Mouse (Mus musculus) thymus, adult 2 months (tissue): ENCODE results near the gene BC035044. TPM values are rescaled to one million over a fixed set of nuclear protein-coding genes. Genes with fewer than 3 reads are reported as not detected.
"Not testable (repeated sequence)": the region's sequence is repeated elsewhere in the genome, so short reads cannot be mapped to it uniquely, and the experiment has no call there.

ENCODE experiments used
- DNase-seq: peaks from one replicate; pipeline ENCODE4 v3.0.0; 2021
- H3K27ac ChIP-seq: fragments of 200-500 bp; 2 replicates; pipeline ENCODE4 v1.5.1; 2012; ENCODE audit warnings: low read length, control low read depth; ENCODE audit not compliant: control insufficient read depth, insufficient read depth
- H3K27me3 ChIP-seq: fragments of 200-500 bp; 2 replicates; pipeline ENCODE4 v1.6.1; 2012; ENCODE audit warnings: mild to moderate bottlenecking, low read length, moderate library complexity, mixed read lengths; ENCODE audit not compliant: control insufficient read depth, insufficient read depth
- H3K36me3 ChIP-seq: fragments of 200-500 bp; 2 replicates; pipeline ENCODE4 v1.6.1; 2012; ENCODE audit warnings: mild to moderate bottlenecking, low read length, moderate library complexity; ENCODE audit not compliant: control insufficient read depth, insufficient read depth
- H3K4me1 ChIP-seq: fragments of 200-500 bp; replicated peaks from 2 replicates; pipeline ENCODE4 v1.6.1; 2012; ENCODE audit warnings: low read length; ENCODE audit not compliant: control insufficient read depth, insufficient read depth
- H3K4me3 ChIP-seq: fragments of 200-500 bp; 2 replicates; pipeline ENCODE4 v1.5.1; 2012; ENCODE audit warnings: mild to moderate bottlenecking, low read length, control low read depth, moderate library complexity; ENCODE audit not compliant: control insufficient read depth, insufficient read depth
- CTCF ChIP-seq: fragments of 200-500 bp; IDR thresholded peaks from 2 replicates; pipeline ENCODE4 v1.5.1; 2012; ENCODE audit warnings: mild to moderate bottlenecking, control low read depth, low read length, moderate library complexity, borderline replicate concordance; ENCODE audit not compliant: control insufficient read depth, poor library complexity, insufficient read depth; ENCODE audit errors: extremely low read depth
- POLR2A ChIP-seq: fragments of 200-500 bp; IDR thresholded peaks from 2 replicates; pipeline ENCODE4 v1.6.1; 2012; ENCODE audit warnings: mild to moderate bottlenecking, low read length, control low read depth, moderate library complexity; ENCODE audit not compliant: control insufficient read depth, poor library complexity, insufficient read depth; ENCODE audit errors: extremely low read depth
- WGBS: fragments of 180-500 bp; shearing (Covaris S2); methylation state at CpG from one replicate; pipeline ENCODE4 v1.1.7; 2018; 5-methylcytosine and 5-hydroxymethylcytosine counted together
- polyA plus RNA-seq: library from polyadenylated mRNA; depleted of rRNA; stranded (reverse); fragments of >200 nt; gene quantifications from 2 replicates; pipeline ENCODE4 v1.2.3, GENCODE M21; 2012

BC035044 gene
- polyA plus RNA-seq, 1 experiment, result 17.8 TPM

GRCm38 (mm10) chr6:128808532-128808931 lies 82.4 kb downstream of the BC035044 start:
- no peaks in the 10 kb centered on the region for H3K27me3 ChIP-seq
- DNase-seq, result peak; percentile 76
- no peaks in the 10 kb centered on the region for H3K36me3 ChIP-seq
- no peak overlapping the region for H3K27ac ChIP-seq
- no peak overlapping the region for H3K4me3 ChIP-seq
- WGBS, result 74% methylated on average over 5 of the region's 5 CpGs
- no peaks in the 10 kb centered on the region for H3K4me1 ChIP-seq
- TF ChIP-seq POLR2A (no peak), CTCF (no peak; the same call in 1 of the 2 replicates)

- 69% methylated on average over 3 of the region's 3 CpGs for WGBS
- Histone ChIP-seq H3K4me3 (no peak overlapping the region), H3K4me1 (peaks cover 4% of the 10 kb centered on the region), H3K27me3 (no peaks in the 10 kb centered on the region), H3K36me3 (no peaks in the 10 kb centered on the region), H3K27ac (no peak overlapping the region)
- no peak for DNase-seq
- TF ChIP-seq POLR2A, result no peak
- TF ChIP-seq CTCF, result no peak
Measured at GRCm38 (mm10) chr6:128807021-128807420, 83.9 kb downstream of the BC035044 start.

GRCm38 (mm10) chr6:128804823-128805640 lies 85.9 kb downstream of the BC035044 start:
- peak; percentile 69 for DNase-seq
- H3K36me3 ChIP-seq, H3K27me3 ChIP-seq, H3K27ac ChIP-seq, H3K4me3 ChIP-seq, H3K4me1 ChIP-seq: not testable (repeated sequence)
- 78% methylated on average over 7 of the region's 7 CpGs for WGBS

- Histone ChIP-seq H3K4me3 (peak overlapping the region; percentile 36), H3K27ac (no peak overlapping the region), H3K4me1 (peaks cover 6% of the 10 kb centered on the region), H3K27me3 (no peaks in the 10 kb centered on the region), H3K36me3 (no peaks in the 10 kb centered on the region)
- 11% methylated on average over 26 of the region's 26 CpGs for WGBS
- TF ChIP-seq POLR2A (no peak), CTCF (peak; percentile 98)
- DNase-seq, result peak; percentile 93
Measured at GRCm38 (mm10) chr6:128802999-128803857, 87.7 kb downstream of the BC035044 start.

GRCm38 (mm10) chr6:128802557-128802956 lies 88.4 kb downstream of the BC035044 start:
- WGBS, result 30% methylated on average over 10 of the region's 10 CpGs
- no peak for TF ChIP-seq CTCF
- no peak for TF ChIP-seq POLR2A
- no peak overlapping the region; the same call in 1 of the 2 replicates for H3K27ac ChIP-seq
- H3K27me3 ChIP-seq, result no peaks in the 10 kb centered on the region
- peaks cover 11% of the 10 kb centered on the region for H3K4me1 ChIP-seq
- no peaks in the 10 kb centered on the region for H3K36me3 ChIP-seq
- H3K4me3 ChIP-seq, result peak overlapping the region; percentile 36
- no peak for DNase-seq

- H3K27me3 ChIP-seq, H3K4me3 ChIP-seq, H3K27ac ChIP-seq, H3K36me3 ChIP-seq, DNase-seq: not testable (repeated sequence)
- WGBS, result 84% methylated on average over 5 of the region's 5 CpGs
- H3K4me1 ChIP-seq, result peaks cover 25% of the 10 kb centered on the region
Measured at GRCm38 (mm10) chr6:128800696-128801095, 90.2 kb downstream of the BC035044 start.

GRCm38 (mm10) chr6:128799896-128800270 lies 91.0 kb downstream of the BC035044 start:
- no peak for DNase-seq
- Histone ChIP-seq H3K4me3 (peak overlapping the region; percentile 59), H3K36me3 (no peaks in the 10 kb centered on the region), H3K4me1 (peaks cover 27% of the 10 kb centered on the region), H3K27me3 (no peaks in the 10 kb centered on the region), H3K27ac (no peak overlapping the region)
- 33% methylated on average over 7 of the region's 7 CpGs for WGBS
- no peak for TF ChIP-seq CTCF
- TF ChIP-seq POLR2A, result no peak
